Mouse (Mus musculus) erythroblast, embryonic 14.5 days (primary cell): Measurements from ENCODE around the gene Nsd1. TPM values are rescaled to one million over a fixed set of nuclear protein-coding genes. Genes with fewer than 3 reads are reported as not detected.

ENCODE experiments used
- H3K27me3 ChIP-seq: 2 replicates; pipeline ENCODE4 v1.6.1; 2012; ENCODE audit warnings: inconsistent platforms; ENCODE audit not compliant: control insufficient read depth
- H3K36me3 ChIP-seq: 2 replicates; pipeline ENCODE4 v1.6.1; 2012; ENCODE audit warnings: mild to moderate bottlenecking, inconsistent platforms; ENCODE audit not compliant: control insufficient read depth
- H3K4me1 ChIP-seq: 2 replicates; pipeline ENCODE4 v1.6.1; 2012; ENCODE audit warnings: inconsistent platforms; ENCODE audit not compliant: control insufficient read depth
- H3K4me3 ChIP-seq: replicated peaks from 2 replicates; pipeline ENCODE3; 2012; ENCODE audit warnings: moderate library complexity, mild to moderate bottlenecking, inconsistent platforms
- H3K9me3 ChIP-seq: 2 replicates; pipeline ENCODE4 v1.6.1; 2012; ENCODE audit warnings: low read length, inconsistent platforms, mixed read lengths; ENCODE audit not compliant: control insufficient read depth
- GATA1 ChIP-seq: IDR thresholded peaks from 2 replicates; pipeline ENCODE4 v1.6.1; 2012; ENCODE audit warnings: low read length, inconsistent platforms, mixed read lengths
- TAL1 ChIP-seq: IDR thresholded peaks from 3 replicates; pipeline ENCODE4 v1.6.1; 2012; ENCODE audit warnings: low read length, inconsistent platforms, mixed read lengths
- polyA plus RNA-seq: library from polyadenylated mRNA; stranded (reverse); fragments of >175 nt; gene quantifications from 2 replicates; pipeline ENCODE4 v1.2.3, GENCODE M21; 2012

Gene Nsd1
- polyA plus RNA-seq, 1 experiment: 0.20 TPM

- Histone ChIP-seq H3K9me3 (no peaks in the 10 kb centered on the region), H3K4me3 (peak overlapping the region; percentile 100), H3K36me3 (peaks cover 52% of the 10 kb centered on the region), H3K4me1 (peaks cover 49% of the 10 kb centered on the region), H3K27me3 (no peaks in the 10 kb centered on the region; the same call in 1 of the 2 replicates)
- TF ChIP-seq GATA1: no peak
- no peak for TF ChIP-seq TAL1
These were observed 151.6 kb downstream of the Nsd1 start for GRCm38 (mm10) chr13:55361145-55361544.

GRCm38 (mm10) chr13:55361974-55362452 is 152.4 kb downstream of the Nsd1 start:
- Histone ChIP-seq H3K36me3 (peaks cover 44% of the 10 kb centered on the region), H3K4me3 (peak overlapping the region; percentile 100), H3K27me3 (no peaks in the 10 kb centered on the region; the same call in 1 of the 2 replicates), H3K4me1 (peaks cover 54% of the 10 kb centered on the region), H3K9me3 (no peaks in the 10 kb centered on the region)
- TF ChIP-seq GATA1 (no peak), TAL1 (no peak)

- Histone ChIP-seq H3K36me3 (peaks cover 39% of the 10 kb centered on the region), H3K9me3 (no peaks in the 10 kb centered on the region), H3K27me3 (no peaks in the 10 kb centered on the region; the same call in 1 of the 2 replicates), H3K4me1 (peaks cover 59% of the 10 kb centered on the region), H3K4me3 (peak within 1 kb of the TSS; percentile 100)
- TF ChIP-seq TAL1: no peak
- TF ChIP-seq GATA1: no peak
These were observed 153.0 kb downstream of the Nsd1 start, which contains the start of gene Lman2 for GRCm38 (mm10) chr13:55362453-55363060. TSS of gene Lman2 (minus strand) at chr13:55362783.

Other genes starting within 250 kb of the Nsd1 start
- 0.08 and 0.11 TPM in 2 replicates for gene Hk3, start 188.4 kb upstream of the Nsd1 start, polyA plus RNA-seq
- gene Uimc1, start 109.5 kb upstream of the Nsd1 start, polyA plus RNA-seq: 0.68 and 1.3 TPM in 2 replicates
- gene Zfp346, start 104.5 kb upstream of the Nsd1 start, polyA plus RNA-seq: 0.61 and 0.84 TPM in 2 replicates
- gene Gm17617, start 76.2 kb upstream of the Nsd1 start, polyA plus RNA-seq: not detected in 2 replicates
- gene Fgfr4, start 57.1 kb upstream of the Nsd1 start, polyA plus RNA-seq: 0.05 and 0.07 TPM in 2 replicates
- gene Prelid1, start 110.7 kb downstream of the Nsd1 start, polyA plus RNA-seq: 15.3 and 26.1 TPM in 2 replicates
- 11.5 and 12.0 TPM in 2 replicates for gene Rab24, start 112.2 kb downstream of the Nsd1 start, polyA plus RNA-seq
- gene Mxd3, start 120.0 kb downstream of the Nsd1 start, polyA plus RNA-seq: 14.7 and 15.8 TPM in 2 replicates
- gene Lman2, start 153.0 kb downstream of the Nsd1 start, polyA plus RNA-seq: 2.9 and 4.8 TPM in 2 replicates
- 0.03 TPM in 1 of 2 replicates, not detected in the other for gene Rgs14, start 159.9 kb downstream of the Nsd1 start, polyA plus RNA-seq
- gene Slc34a1, start 188.4 kb downstream of the Nsd1 start, polyA plus RNA-seq: not detected in 2 replicates
- not detected in 2 replicates for gene Pfn3, start 205.4 kb downstream of the Nsd1 start, polyA plus RNA-seq
- gene F12, start 217.0 kb downstream of the Nsd1 start, polyA plus RNA-seq: 0.09 and 0.25 TPM in 2 replicates
- gene Grk6, start 235.3 kb downstream of the Nsd1 start, polyA plus RNA-seq: 9.5 and 10.2 TPM in 2 replicates